Mouse (Mus musculus) ZHBTc4 (cell line): ENCODE measurements around the gene Rhbdl3.
A peak's percentile ranks its signal among the peaks of the same experiment; 100 is the strongest.
"Not testable (repeated sequence)": the region's sequence is repeated elsewhere in the genome, so short reads cannot be mapped to it uniquely, and the experiment has no call there.

Source experiments
- DNase-seq: peaks from one replicate; pipeline ENCODE4 v3.0.0-alpha.2; 2011; ENCODE audit warnings: low read depth, low spot score

Gene Rhbdl3

GRCm38 (mm10) chr11:80312565-80312964, 11.9 kb downstream of the Rhbdl3 start:
- DNase-seq, result peak; percentile 57

GRCm38 (mm10) chr11:80313462-80313861, 12.8 kb downstream of the Rhbdl3 start:
- DNase-seq, result no peak

- no peak for DNase-seq
Measured at GRCm38 (mm10) chr11:80313944-80314343, 13.2 kb downstream of the Rhbdl3 start.

- DNase-seq, result no peak
Measured at GRCm38 (mm10) chr11:80315743-80316639, 15.3 kb downstream of the Rhbdl3 start.

GRCm38 (mm10) chr11:80323255-80323654, 22.5 kb downstream of the Rhbdl3 start:
- DNase-seq, result peak; percentile 17

GRCm38 (mm10) chr11:80324636-80325035, 23.9 kb downstream of the Rhbdl3 start:
- peak; percentile 58 for DNase-seq

- DNase-seq, result peak; percentile 33
Measured at GRCm38 (mm10) chr11:80332709-80333400, 32.1 kb downstream of the Rhbdl3 start.

GRCm38 (mm10) chr11:80335609-80336350, 35.1 kb downstream of the Rhbdl3 start:
- DNase-seq, result no peak

- no peak for DNase-seq
Measured at GRCm38 (mm10) chr11:80336351-80336730, 35.6 kb downstream of the Rhbdl3 start.

GRCm38 (mm10) chr11:80342482-80342881, 41.8 kb downstream of the Rhbdl3 start:
- DNase-seq, result no peak

- DNase-seq, result peak; percentile 81
Measured at GRCm38 (mm10) chr11:80351832-80352430, 51.2 kb downstream of the Rhbdl3 start.

GRCm38 (mm10) chr11:80354832-80355231, 54.1 kb downstream of the Rhbdl3 start:
- DNase-seq, result peak; percentile 73

GRCm38 (mm10) chr11:80368949-80369348, 68.2 kb downstream of the Rhbdl3 start:
- no peak for DNase-seq

- no peak for DNase-seq
Measured at GRCm38 (mm10) chr11:80376651-80377050, 75.9 kb downstream of the Rhbdl3 start.

- DNase-seq, result peak; percentile 94
Measured at GRCm38 (mm10) chr11:80377712-80378451, 77.2 kb downstream of the Rhbdl3 start, which contains the start of gene 5730455P16Rik. Gene 5730455P16Rik (minus strand): TSS chr11:80378034.

- DNase-seq, result not testable (repeated sequence)
Measured at GRCm38 (mm10) chr11:80378452-80379068, 77.8 kb downstream of the Rhbdl3 start.

- not testable (repeated sequence) for DNase-seq
Measured at GRCm38 (mm10) chr11:80379184-80379583, 78.5 kb downstream of the Rhbdl3 start.

- no peak for DNase-seq
Measured at GRCm38 (mm10) chr11:80382626-80383018, 81.9 kb downstream of the Rhbdl3 start.

GRCm38 (mm10) chr11:80383019-80383625, 82.4 kb downstream of the Rhbdl3 start, which contains the start of gene Zfp207:
Gene Zfp207 (plus strand): TSS chr11:80383279.
- peak; percentile 98 for DNase-seq

- DNase-seq, result no peak
Measured at GRCm38 (mm10) chr11:80383626-80384046, 82.9 kb downstream of the Rhbdl3 start.
